ENCODE assay signal across 9 mouse cellular contexts in the genomic region with DNA sequence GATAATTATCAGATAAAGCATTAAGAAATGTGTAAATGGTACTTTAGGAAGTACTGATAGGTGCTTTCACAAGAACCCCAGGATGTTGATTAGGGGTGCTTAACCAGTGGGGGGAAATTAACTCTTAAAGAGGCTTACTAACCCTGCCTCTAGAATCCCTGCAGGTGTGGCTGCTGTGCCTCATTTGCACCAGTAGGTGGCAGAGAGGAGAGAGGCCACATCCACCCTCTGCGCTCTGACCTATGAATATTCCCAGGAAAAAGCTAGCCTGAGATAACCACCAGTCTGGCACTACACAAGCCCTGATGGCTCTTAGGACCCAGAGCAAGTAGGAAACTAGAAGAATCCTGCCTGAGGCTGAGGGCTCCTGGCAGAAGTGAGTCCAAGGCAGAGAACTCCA. TPM values are rescaled to one million over a fixed set of nuclear protein-coding genes. Genes with fewer than 3 reads are reported as not detected.
DNase-seq lines count a peak whose midpoint lies in the region; ATAC-seq and TF ChIP-seq lines count a peak whose summit lies in the region.
"Had no signal": no experiment of that assay in that cellular context is flagged by ENCODE, and none has a peak within 500 bp of the region (broad histone marks: within the 10 kb centered on the region; RNA-seq: fewer than 3 reads in every experiment).

No protein-coding gene starts in this region.

- TF ChIP-seq CTCF in MEL (IDR thresholded peaks at IDR 0.05 in 2 of 3, conservative IDR thresholded peaks at IDR 0.05 in 1 of 3; ENCODE audit: control insufficient read depth in 1 of 3, insufficient read depth in 1 of 3, low read depth in 2 of 3, low read length in 3 of 3, poor library complexity in 1 of 3, severe bottlenecking in 1 of 3) = peak; percentile 54 to 65 (median 56)
- peak; percentile 86 for TF ChIP-seq CTCF in liver, postnatal 0 days (IDR thresholded peaks at IDR 0.05; ENCODE audit: low read depth)

- no peak for TF ChIP-seq POLR2A in MEL (IDR thresholded peaks at IDR 0.05; ENCODE audit: control insufficient read depth in 1 of 2, insufficient read depth in 1 of 2, low read depth in 1 of 2, low read length in 2 of 2, poor library complexity in 1 of 2)

- peak; percentile 34 for TF ChIP-seq RAD21 in MEL (IDR thresholded peaks at IDR 0.05; ENCODE audit: low read depth, low read length)

- H3K4me2 ChIP-seq in intestine, embryonic 14.5 days (ENCODE audit: low read length) = no peak overlapping the region
- H3K4me2 ChIP-seq in intestine, embryonic 15.5 days (replicated peaks) = no peak overlapping the region
- no peak overlapping the region for H3K4me2 ChIP-seq in liver, postnatal 0 days (ENCODE audit: low read depth, low read length)
- H3K4me2 ChIP-seq: limb, embryonic 15.5 days had no signal

- ATAC-seq in intestine, embryonic 14.5 days (replicated peaks; ENCODE audit: low FRiP score, low TSS enrichment, low read depth) = 0 out of 2 replicates have a peak, but pooled peaks have one; percentile 17
- no peak for ATAC-seq in intestine, embryonic 15.5 days
- peak; percentile 52; the same call in 1 of the 2 replicates for ATAC-seq in common myeloid progenitor, adult 5-6 weeks (replicated peaks; ENCODE audit: low read depth, poor library complexity, severe bottlenecking)
- ATAC-seq in liver, postnatal 0 days = peak; percentile 43; the same call in 1 of the 2 replicates

- H3K4me1 ChIP-seq in intestine, embryonic 14.5 days (replicated peaks; ENCODE audit: control insufficient read depth, insufficient read depth, low read length) = no peaks in the 10 kb centered on the region
- no peaks in the 10 kb centered on the region for H3K4me1 ChIP-seq in intestine, embryonic 15.5 days (replicated peaks)
- H3K4me1 ChIP-seq in MEL (ENCODE audit: control insufficient read depth in 1 of 2, insufficient read depth in 2 of 2, low read length in 2 of 2) = no peaks in the 10 kb centered on the region
- no peaks in the 10 kb centered on the region for H3K4me1 ChIP-seq in liver, postnatal 0 days (ENCODE audit: insufficient read depth)
- H3K4me1 ChIP-seq: limb, embryonic 15.5 days had no signal

- H3K9ac ChIP-seq in intestine, embryonic 14.5 days (ENCODE audit: low read length) = no peak overlapping the region
- no peak overlapping the region for H3K9ac ChIP-seq in intestine, embryonic 15.5 days
- no peak overlapping the region for H3K9ac ChIP-seq in MEL (ENCODE audit: control insufficient read depth, low read depth, low read length, poor library complexity, severe bottlenecking)
- no peak overlapping the region for H3K9ac ChIP-seq in liver, postnatal 0 days (replicated peaks)
- H3K9ac ChIP-seq: limb, embryonic 15.5 days had no signal

- H3K4me3 ChIP-seq in intestine, embryonic 14.5 days (ENCODE audit: low read depth, low read length) = no peak overlapping the region
- no peak overlapping the region for H3K4me3 ChIP-seq in intestine, embryonic 15.5 days (replicated peaks)
- H3K4me3 ChIP-seq in MEL (ENCODE audit: control insufficient read depth in 1 of 2, insufficient read depth in 1 of 2, low read depth in 2 of 2, low read length in 2 of 2) = no peak overlapping the region
- no peak overlapping the region for H3K4me3 ChIP-seq in liver, postnatal 0 days (ENCODE audit: low read depth, low read length)
- H3K4me3 ChIP-seq: limb, embryonic 15.5 days had no signal

- intact Hi-C loops in gastrocnemius, postnatal 36 days (cut with DNase I) = loop anchor here (5.0 kb wide), 2 partner anchors 229 to 249 kb away; no protein-coding TSS in a partner anchor

- peak; percentile 59 for DNase-seq in intestine, embryonic 14.5 days (ENCODE audit: low spot score)
- peak; percentile 32 for DNase-seq in MEL (ENCODE audit: low read depth, low spot score)
- peak; percentile 48 for DNase-seq in liver, postnatal 0 days
- peak; percentile 67 for DNase-seq in thymus, postnatal 4 days
- DNase-seq in gastrocnemius, postnatal 36 days = no peak
- DNase-seq in frontal cortex, postnatal 36 days (ENCODE audit: low spot score in 2 of 2) = no peak

- H3K9me3 ChIP-seq in intestine, embryonic 14.5 days (ENCODE audit: control insufficient read depth, low read length) = 0 out of 2 replicates have a peak, but pooled peaks cover 4% of the 10 kb centered on the region
- H3K9me3 ChIP-seq in intestine, embryonic 15.5 days = no peaks in the 10 kb centered on the region
- H3K9me3 ChIP-seq in MEL (replicated peaks; ENCODE audit: insufficient read depth, low read length) = no peaks in the 10 kb centered on the region
- no peaks in the 10 kb centered on the region for H3K9me3 ChIP-seq in liver, postnatal 0 days (ENCODE audit: low read length)
- H3K9me3 ChIP-seq: limb, embryonic 15.5 days had no signal

- no peaks in the 10 kb centered on the region for H3K36me3 ChIP-seq in intestine, embryonic 14.5 days (ENCODE audit: control insufficient read depth, insufficient read depth, low read length)
- 0 out of 2 replicates have a peak, but pooled peaks cover 3% of the 10 kb centered on the region for H3K36me3 ChIP-seq in intestine, embryonic 15.5 days
- H3K36me3 ChIP-seq in MEL (ENCODE audit: control insufficient read depth in 1 of 2, insufficient read depth in 2 of 2, low read length in 2 of 2) = no peaks in the 10 kb centered on the region
- H3K36me3 ChIP-seq in liver, postnatal 0 days (replicated peaks; ENCODE audit: insufficient read depth, low read length) = peaks cover 65% of the 10 kb centered on the region

- H3K27ac ChIP-seq in intestine, embryonic 14.5 days (ENCODE audit: low read depth) = no peak overlapping the region
- H3K27ac ChIP-seq in intestine, embryonic 15.5 days = no peak overlapping the region
- no peak overlapping the region for H3K27ac ChIP-seq in MEL (ENCODE audit: control insufficient read depth, low read depth, low read length)
- no peak overlapping the region for H3K27ac ChIP-seq in liver, postnatal 0 days (ENCODE audit: low read depth)
- H3K27ac ChIP-seq: limb, embryonic 15.5 days had no signal

- H3K27me3 ChIP-seq in intestine, embryonic 14.5 days (replicated peaks; ENCODE audit: control insufficient read depth, insufficient read depth, low read length) = no peaks in the 10 kb centered on the region
- H3K27me3 ChIP-seq in intestine, embryonic 15.5 days (replicated peaks) = no peaks in the 10 kb centered on the region
- no peaks in the 10 kb centered on the region for H3K27me3 ChIP-seq in MEL (ENCODE audit: control insufficient read depth in 1 of 2, insufficient read depth in 2 of 2, low read length in 2 of 2)
- no peaks in the 10 kb centered on the region for H3K27me3 ChIP-seq in liver, postnatal 0 days (ENCODE audit: insufficient read depth, low read length)
- H3K27me3 ChIP-seq: limb, embryonic 15.5 days had no signal

- no peaks in the 10 kb centered on the region for H3K79me2 ChIP-seq in MEL (ENCODE audit: control insufficient read depth, insufficient read depth, low read length, poor library complexity)

- 46% methylated on average over 1 of the region's 1 CpGs for WGBS in intestine, embryonic 14.5 days
- WGBS in intestine, embryonic 15.5 days = 31% methylated on average over 1 of the region's 1 CpGs
- 67% methylated on average over 1 of the region's 1 CpGs for WGBS in liver, postnatal 0 days (ENCODE audit: insufficient replicate concordance)

- TF ChIP-seq EP300 in MEL (IDR thresholded peaks at IDR 0.05; ENCODE audit: low read depth in 1 of 2, low read length in 2 of 2) = no peak
- no peak for TF ChIP-seq EP300 in liver, postnatal 0 days (IDR thresholded peaks at IDR 0.05; ENCODE audit: low read depth)

TF ChIP-seq in MEL, 35 proteins besides CTCF, POLR2A, EP300 and RAD21:
- no peak for TF ChIP-seq UBTF (IDR thresholded peaks at IDR 0.05; ENCODE audit: borderline replicate concordance, insufficient read depth, low read depth, low read length)
- TF ChIP-seq SMC3 (IDR thresholded peaks at IDR 0.05; ENCODE audit: low read depth, low read length) = peak; percentile 71

RNA-seq across cellular contexts. Expression of gene Gprc5d, which starts 30.4 kb away (rescaled TPM):
- polyA plus RNA-seq in intestine, embryonic 14.5 days (2014; fragmentation: Nextera tagmentation; extraction: Ambion mirVana) = not detected in 2 replicates
- not detected in 2 replicates for polyA plus RNA-seq in intestine, embryonic 15.5 days (2015; fragmentation: Nextera tagmentation; extraction: Ambion mirVana)
- not detected in 2 replicates for total RNA-seq in MEL (2012; rRNA removed)
- polyA plus RNA-seq in MEL (2012; ENCODE audit: insufficient read depth in 1 of 2, insufficient read length in 2 of 2, low read depth in 1 of 2, low replicate concordance in 2 of 2, missing spikeins in 1 of 2) = not detected
- total RNA-seq in common myeloid progenitor, adult 5-6 weeks (2017) = not detected in 2 replicates
- polyA plus RNA-seq in liver, postnatal 0 days (2015; fragmentation: Nextera tagmentation; extraction: Ambion mirVana) = 0.11 and 0.13 TPM in 2 replicates
- total RNA-seq in gastrocnemius, postnatal 36 days (2021) = not detected
- polyA plus RNA-seq: limb, embryonic 15.5 days had no signal

RNA-seq across cellular contexts. Expression of gene Fam234b, which starts 49.3 kb away (rescaled TPM):
- polyA plus RNA-seq in intestine, embryonic 14.5 days (2014; fragmentation: Nextera tagmentation; extraction: Ambion mirVana) = 40.8 and 42.4 TPM in 2 replicates
- 36.3 and 42.0 TPM in 2 replicates for polyA plus RNA-seq in intestine, embryonic 15.5 days (2015; fragmentation: Nextera tagmentation; extraction: Ambion mirVana)
- total RNA-seq in MEL (2012; rRNA removed) = 11.9 and 12.2 TPM in 2 replicates
- polyA plus RNA-seq in MEL (2012; ENCODE audit: insufficient read depth in 1 of 2, insufficient read length in 2 of 2, low read depth in 1 of 2, low replicate concordance in 2 of 2, missing spikeins in 1 of 2) = 10 to 100 TPM in 1 of 2 experiments, not detected in 1; 20.5 TPM
- total RNA-seq in common myeloid progenitor, adult 5-6 weeks (2017) = 15.9 and 26.0 TPM in 2 replicates
- polyA plus RNA-seq in liver, postnatal 0 days (2015; fragmentation: Nextera tagmentation; extraction: Ambion mirVana) = 15.4 and 17.1 TPM in 2 replicates
- 1 to 10 TPM; 2.4 to 4.3 TPM for total RNA-seq in gastrocnemius, postnatal 36 days (2021)

RNA-seq across cellular contexts. Expression of gene Hebp1, which starts 49.3 kb away (rescaled TPM):
- polyA plus RNA-seq in intestine, embryonic 14.5 days (2014; fragmentation: Nextera tagmentation; extraction: Ambion mirVana) = 13.9 and 14.7 TPM in 2 replicates
- polyA plus RNA-seq in intestine, embryonic 15.5 days (2015; fragmentation: Nextera tagmentation; extraction: Ambion mirVana) = 45.1 and 58.0 TPM in 2 replicates
- total RNA-seq in MEL (2012; rRNA removed) = 8.5 and 16.7 TPM in 2 replicates
- polyA plus RNA-seq in MEL (2012; ENCODE audit: insufficient read depth in 1 of 2, insufficient read length in 2 of 2, low read depth in 1 of 2, low replicate concordance in 2 of 2, missing spikeins in 1 of 2) = 10 to 100 TPM in 1 of 2 experiments, not detected in 1; 25.1 TPM
- total RNA-seq in common myeloid progenitor, adult 5-6 weeks (2017) = 28.5 and 30.1 TPM in 2 replicates
- polyA plus RNA-seq in liver, postnatal 0 days (2015; fragmentation: Nextera tagmentation; extraction: Ambion mirVana) = 94.2 and 108 TPM in 2 replicates
- 1 to 10 TPM; 6.8 to 6.9 TPM for total RNA-seq in gastrocnemius, postnatal 36 days (2021)

Comparison
In these comparisons a context has a peak if more than half of its experiments do, and no peak if none do; other contexts are left out.
1. DNase-seq: peak in intestine, embryonic 14.5 days (single experiment), MEL (single experiment), liver, postnatal 0 days (single experiment) and thymus, postnatal 4 days (single experiment); none in gastrocnemius, postnatal 36 days (0 of 2) and frontal cortex, postnatal 36 days (0 of 2).